Mouse (Mus musculus): ENCODE measurements at regions not wholly inside any gene's neighbourhood (a gene's known extent, or its start where the extent isn't known, plus 50 kb on each side); places are given as distances from the start of the nearest gene placed in this dataset.

GRCm38 (mm10) chr8:26268751-26269415 is 149.5 kb downstream of the Gm45692 start:
- TF ChIP-seq CTCF (IDR thresholded peaks at IDR 0.05; ENCODE audit: low read depth) (no peak), EP300 (IDR thresholded peaks at IDR 0.05; ENCODE audit: low read depth) (no peak)
